Mouse (Mus musculus) T-helper 1 cell (primary cell): ENCODE measurements at regions not wholly inside any gene's neighbourhood (a gene's known extent, or its start where the extent isn't known, plus 50 kb on each side); places are given as distances from the start of the nearest gene placed in this dataset.

Experiments
- in situ Hi-C: fragments of 300-600 bp; cut with MboI, MseI; formaldehyde crosslinking; loops from one replicate; pipeline ENCODE4 v1.15.1; 2025; ENCODE audit warnings: high pct_unique_total_duplicates

DNA sequence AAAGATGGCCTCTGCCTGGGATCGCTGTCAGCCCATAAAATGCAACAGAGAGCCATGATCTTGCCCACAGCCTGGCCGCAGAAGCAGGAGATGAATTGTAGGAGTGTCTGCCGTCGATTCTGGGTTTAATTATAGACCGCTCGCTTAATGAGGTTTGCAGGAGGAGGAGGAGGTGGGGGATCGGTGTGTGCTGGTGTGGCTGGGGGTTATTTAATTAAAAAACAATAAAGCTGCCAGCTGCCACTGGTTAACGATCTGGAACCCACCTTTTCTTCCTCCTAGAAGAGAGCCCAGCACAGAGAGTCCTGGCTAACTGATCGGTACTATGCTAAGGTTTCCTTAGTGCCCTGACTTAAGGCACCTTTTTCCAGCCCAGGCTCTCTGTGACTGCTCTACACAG lies 231.4 kb upstream of the Pard3b start:
- in situ Hi-C loops = no loop called here

DNA sequence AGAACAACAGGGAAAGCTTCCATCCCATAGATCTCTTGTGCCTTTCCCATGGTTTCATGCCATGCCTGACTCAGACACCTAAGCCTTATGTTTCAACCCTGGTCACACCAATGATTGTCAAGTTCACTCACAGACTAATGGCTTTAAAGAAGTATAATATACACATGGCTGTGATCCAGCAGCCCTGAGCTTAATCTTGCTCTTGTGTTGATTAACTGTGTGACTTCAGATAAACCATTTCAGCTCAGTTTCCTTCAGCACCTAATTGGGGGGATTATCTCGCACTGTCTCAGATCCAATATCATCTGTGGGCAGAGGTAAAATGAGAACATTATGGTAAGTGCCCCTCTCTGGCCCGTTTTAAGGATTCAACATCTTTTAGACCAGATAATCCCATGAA lies 223.9 kb upstream of the Pard3b start:
- in situ Hi-C loops = no loop called here

DNA sequence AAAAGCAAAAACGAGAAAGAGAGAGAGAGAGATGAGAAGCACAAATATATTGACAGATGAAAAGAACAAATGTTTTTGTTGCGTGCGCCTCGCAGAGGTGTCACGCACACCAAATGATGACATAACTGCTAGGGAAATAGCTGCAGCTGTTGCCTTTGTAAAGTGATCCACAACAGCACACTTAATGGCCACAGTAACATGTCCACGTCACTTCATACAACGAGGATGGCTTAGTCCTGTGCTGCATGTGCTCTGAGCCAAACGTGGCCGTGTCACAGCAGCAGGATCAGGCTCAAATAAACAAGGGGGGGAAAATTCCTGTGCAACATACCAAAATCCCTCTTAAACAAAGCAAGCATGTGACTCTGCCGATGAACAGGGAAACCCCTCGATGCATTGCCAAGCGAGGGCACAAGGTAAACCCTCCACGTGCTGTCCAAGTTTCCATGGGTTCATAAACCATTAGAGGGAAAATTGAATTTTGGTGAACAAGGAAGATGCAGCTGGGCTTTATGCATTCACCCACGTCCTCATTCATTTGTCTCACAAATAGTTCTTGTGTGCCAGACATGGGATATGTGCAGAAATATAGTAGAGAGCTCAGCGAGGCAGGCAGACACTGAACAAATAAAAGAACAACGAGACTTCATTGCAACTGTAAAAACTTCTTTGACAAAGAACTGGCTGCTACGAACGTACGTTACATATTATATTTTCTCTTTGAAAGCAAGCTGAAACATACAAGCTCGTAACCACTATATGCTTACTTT lies 223.0 kb upstream of the Pard3b start:
- in situ Hi-C loops = no loop called here

DNA sequence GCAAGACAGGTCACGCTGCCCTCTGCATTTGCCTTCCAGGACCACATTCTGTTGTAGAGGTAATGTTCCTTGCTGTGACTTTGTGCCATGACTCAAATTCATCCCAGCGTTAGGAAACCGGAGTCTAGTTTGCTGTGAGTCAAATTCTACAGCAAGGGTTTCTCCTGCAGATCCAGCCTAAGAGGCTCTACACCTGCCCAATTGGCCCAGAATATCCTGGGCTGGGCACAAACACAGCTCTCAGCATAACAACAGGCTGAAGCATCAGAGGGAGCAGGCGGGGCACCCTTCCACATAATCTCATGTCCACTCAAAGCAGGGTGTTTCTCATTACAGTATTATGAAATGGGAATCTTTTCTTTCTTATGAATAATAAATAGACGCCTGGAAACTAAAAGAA lies 220.2 kb upstream of the Pard3b start:
- in situ Hi-C loops = no loop called here

DNA sequence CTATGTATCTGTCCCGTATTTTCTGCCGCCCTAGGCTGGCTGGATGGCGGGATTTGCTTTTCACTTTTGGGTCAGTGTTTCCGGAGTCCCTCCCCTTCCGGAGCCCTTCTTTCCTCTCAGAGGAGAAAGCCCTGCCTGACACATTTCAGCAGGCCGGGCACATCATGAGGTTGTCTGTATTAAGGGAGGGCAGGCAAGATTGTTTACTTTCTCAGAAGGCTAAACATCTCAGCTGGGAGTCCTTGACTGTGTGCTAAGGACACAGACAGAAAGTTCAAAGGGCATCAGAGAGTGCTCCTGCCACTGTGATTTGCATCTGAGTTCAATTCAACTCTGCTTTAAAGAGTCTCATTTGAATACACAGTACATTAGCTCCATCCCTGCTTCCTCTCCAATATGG lies 218.8 kb upstream of the Pard3b start:
- in situ Hi-C loops = no loop called here

DNA sequence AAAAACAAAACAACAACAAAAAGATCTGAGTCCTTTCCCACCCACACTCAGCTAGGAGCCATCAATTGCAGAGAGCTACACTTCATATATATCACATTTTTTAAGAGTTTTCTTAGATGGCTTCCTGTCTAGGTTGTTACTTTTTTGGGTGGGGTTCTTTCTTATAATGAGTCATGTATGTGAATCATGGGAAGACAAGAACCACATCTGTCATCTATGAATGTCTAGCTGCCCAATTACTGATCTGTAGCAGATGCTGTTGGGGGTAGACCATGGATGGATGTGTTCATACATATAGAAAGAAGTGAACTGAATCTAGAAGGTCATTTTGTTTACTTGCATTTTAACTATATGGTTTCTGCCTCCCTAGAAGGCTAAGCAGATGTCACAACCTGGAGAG lies 215.4 kb upstream of the Pard3b start:
- in situ Hi-C loops = no loop called here

DNA sequence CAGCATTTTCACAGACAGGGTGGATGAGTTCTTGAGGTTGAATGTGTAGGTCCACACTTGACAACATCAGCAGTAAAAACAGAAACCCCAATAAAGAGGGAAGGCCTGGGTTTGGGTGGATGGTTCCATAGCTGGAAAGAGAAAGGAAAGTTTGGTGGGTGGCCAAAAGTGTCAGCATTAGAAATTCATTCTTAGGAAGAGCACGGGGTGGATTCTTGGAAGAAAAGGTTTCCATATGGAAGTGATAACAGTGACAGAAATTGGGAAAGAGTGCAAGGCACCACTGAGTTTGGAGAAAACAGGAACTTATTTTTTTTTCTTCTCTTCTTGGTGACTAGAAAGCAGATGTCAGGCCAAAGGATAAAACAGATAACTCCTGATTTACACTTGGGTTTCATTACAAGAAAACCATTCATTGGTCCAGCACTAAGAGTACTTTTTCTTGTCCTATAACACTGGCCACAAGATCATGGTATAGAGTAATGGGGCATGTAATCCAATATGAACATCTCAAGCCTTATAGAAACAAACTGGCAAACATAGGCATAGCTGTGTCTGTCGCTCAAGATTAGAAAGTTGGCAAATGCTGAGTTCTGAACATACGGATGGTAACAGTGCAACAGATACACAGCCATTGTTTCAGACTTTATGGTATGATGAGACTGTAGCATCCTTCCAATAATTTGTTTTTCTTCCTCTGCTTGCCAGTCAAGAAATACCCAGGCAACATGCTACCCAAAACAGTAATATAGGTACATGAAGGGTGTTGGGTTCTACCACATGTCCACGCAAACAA lies 209.7 kb upstream of the Pard3b start:
- in situ Hi-C loops = no loop called here

DNA sequence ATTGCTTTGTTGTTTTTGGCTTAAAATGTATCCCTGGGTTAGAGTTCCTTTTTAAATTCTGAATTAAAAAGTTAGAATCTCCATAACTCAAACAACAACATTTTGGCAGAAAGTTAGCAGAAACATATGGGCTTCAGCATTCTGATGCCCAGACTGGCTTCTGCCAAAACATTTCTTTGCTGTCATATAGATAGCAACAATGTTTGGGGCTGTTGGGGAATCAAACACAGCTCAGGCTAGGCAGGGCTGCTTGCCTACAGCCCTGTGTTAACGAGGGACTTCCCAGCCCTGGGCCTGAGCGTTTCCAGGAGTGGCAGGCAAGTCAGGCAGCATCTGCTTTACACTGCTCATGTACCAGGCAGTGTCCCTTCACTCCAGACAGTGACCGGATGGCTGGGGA lies 201.0 kb upstream of the Pard3b start:
- in situ Hi-C loops = no loop called here

DNA sequence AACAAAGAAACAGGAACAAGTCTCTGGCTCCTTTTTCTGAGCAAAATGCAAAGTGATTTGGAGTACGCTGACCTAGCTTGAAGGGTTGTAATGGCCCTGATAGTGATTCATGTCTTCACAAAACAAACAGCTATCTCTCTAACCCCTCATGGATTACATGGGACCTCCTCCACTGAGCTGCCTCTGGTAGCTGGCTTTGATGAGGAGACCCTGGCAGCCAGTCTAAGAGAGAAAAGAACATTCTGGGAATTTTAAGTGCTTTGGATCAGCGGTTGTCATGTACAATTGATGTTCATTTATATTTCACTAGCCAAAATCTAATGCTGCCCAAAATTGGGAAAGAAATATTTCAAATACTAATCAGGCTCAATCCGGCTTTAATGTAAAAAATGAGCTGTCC lies 177.2 kb upstream of the Pard3b start:
- in situ Hi-C loops = no loop called here

DNA sequence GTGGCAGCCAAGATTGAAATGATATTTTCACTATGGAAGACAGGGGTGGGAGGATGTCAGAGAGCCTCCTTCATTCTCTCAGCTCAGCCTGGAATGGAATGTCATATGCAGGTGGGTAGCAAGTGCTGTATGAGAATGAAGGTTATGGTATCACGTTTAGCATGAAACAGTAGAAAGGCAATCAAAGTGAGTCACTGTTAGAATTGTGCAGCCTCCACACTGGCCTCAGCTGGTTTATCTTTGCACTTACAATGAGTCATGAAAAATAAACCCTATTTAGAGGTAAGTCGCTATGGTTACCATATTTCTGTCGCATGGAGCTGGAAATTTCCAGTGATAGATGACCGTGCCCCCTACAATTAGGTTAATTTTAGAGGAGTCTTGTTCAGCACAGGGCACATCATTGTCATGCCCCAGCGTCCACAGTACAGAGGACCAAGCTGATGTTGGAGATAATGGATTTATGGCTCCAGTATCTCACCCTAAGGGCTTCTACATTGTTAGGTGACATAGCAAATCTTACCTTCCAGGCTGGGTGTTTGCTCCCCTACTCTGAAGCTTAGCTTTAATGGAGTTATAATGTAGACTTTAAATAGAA lies 167.9 kb upstream of the Pard3b start:
- in situ Hi-C loops = no loop called here

DNA sequence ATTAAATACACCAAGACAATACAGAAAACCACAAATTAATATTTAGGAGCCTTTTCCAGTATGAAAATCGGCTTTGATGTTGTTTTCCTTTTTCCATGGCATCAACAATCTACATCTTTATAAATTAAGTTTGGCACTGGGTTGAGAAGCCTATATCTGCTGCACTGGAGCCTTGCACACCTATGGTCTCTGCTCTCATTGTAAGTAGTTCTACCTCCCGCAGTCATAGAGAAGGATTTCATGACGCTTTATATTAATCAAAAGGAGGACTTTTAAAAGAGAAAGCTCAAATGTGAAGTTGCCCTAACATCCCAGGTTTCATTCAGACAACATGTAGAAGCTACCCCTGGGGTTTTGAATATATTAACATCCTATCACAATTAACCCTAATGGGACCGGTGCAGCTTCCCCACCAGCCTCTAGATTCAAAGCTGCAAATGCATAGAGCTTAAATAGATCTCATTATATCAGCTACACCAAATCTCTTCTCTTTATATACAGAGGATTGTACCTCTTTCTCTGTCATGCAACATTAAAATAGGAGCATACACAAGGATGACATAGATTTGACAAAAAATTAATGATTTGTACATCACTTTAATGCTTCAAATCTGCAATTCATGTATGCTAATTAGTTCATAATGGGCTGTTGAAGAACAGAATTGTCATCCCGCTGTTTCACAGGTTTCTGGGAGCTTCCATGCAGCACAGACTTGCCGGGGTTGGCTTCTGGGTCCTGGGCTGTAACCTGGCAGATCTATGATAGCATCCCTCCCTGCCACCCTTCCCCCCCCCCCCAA lies 166.6 kb upstream of the Pard3b start:
- in situ Hi-C loops = no loop called here

DNA sequence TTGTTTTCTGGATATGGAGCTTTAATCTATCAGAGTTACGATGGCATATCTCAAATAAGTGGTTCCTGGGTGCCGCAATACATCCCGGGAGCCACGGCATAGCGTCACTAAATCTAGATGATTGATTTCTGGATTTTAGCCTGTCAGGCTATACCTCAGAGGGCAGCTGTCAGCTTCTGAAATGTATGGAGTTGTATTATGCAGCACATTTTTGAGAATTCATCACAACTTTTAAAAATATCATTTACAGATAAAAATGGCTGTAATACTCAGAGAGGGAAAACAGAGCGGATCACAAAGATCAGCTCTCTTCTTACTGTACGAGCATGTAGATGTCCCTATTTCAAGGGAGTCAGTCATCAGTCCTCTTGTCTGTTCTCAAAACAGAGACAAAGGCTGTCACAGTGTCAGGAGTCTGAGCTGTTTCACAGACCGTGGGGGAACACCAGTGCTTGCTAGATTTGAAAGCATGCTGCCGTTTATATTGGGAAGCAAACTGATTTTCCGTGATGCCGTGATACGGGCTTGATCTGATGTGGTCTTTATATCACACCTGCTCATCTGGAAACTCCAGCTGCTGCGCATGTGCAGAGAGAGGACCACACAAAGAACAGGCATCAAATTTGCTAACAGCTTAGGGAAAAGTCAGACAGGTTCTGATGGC lies 165.9 kb upstream of the Pard3b start:
- in situ Hi-C loops = no loop called here

DNA sequence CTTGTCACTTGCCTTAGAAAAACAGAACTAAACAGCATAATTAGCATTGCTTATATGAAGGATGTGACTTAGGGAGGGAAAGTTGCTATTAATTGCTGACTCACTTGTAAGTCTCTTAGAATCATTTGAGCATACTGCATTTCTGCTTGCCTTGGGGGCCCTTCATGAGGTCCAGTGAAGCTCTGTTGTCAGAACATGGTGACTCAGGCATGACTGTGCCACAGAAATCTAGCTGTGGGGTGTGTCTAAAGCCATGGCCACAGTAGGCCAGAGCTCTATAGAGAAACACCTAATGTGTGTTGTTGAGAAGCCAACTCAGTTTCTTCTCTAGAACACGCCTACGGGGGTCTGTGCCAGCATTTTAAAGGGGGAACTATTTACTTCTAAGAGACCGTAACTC lies 153.2 kb upstream of the Pard3b start:
- in situ Hi-C loops = no loop called here

DNA sequence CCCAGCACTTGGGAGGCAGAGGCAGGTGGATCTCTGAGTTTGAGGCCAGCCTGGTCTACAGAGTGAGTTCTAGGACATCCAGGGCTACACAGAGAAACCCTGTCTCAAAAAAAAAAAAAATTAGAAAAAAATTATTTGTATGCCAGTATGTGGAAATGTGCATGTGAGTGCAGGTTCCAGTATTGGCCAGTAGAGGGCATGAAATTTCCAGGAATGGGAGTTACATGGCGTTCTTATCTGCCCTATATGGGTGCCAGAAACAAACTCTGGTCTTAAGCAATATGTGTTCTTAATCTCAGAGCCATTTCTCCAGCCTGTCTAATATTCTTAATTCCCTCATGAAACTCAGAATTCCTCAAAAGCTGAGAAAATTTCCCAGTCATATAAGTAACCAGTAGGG lies 113.7 kb upstream of the Pard3b start:
- in situ Hi-C loops = no loop called here

DNA sequence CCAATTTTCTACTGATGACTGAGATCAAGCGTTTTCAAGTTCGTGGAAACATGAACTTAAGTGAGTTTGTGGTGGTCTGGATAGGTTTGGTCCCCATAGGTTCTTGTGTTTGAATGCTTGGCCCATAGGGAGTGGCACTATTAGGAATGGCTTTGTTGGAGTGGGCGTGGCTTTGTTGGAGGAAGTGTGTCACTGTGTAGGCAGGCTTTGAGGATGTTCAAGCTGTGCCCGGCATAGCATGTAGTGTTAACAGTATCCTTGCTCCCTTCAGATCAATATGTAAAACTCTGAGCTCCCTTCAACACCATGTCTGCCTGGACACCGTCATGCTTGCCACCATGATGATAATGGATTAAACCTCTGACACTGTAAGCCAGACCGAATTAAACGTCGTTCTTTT lies 112.7 kb upstream of the Pard3b start:
- in situ Hi-C loops = no loop called here

DNA sequence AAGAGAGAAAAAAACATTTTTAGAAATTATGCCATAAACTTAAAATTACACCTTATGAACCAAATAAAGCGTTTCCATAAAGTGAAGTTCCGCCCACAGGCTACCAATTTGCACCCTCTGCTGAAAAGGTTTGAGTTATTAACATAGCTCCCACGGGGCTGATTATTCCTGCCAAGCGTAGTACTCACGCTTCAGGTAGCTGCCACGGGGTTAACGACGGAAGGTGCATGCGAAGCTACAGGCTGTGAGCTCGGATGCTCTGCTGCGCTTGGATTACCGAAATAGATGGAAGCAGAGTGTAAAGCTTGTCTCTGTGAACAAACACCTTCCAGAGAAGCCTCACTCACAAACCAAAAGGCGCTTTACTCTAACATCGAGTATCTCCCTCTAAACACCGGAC lies 109.9 kb upstream of the Pard3b start:
- in situ Hi-C loops = no loop called here

DNA sequence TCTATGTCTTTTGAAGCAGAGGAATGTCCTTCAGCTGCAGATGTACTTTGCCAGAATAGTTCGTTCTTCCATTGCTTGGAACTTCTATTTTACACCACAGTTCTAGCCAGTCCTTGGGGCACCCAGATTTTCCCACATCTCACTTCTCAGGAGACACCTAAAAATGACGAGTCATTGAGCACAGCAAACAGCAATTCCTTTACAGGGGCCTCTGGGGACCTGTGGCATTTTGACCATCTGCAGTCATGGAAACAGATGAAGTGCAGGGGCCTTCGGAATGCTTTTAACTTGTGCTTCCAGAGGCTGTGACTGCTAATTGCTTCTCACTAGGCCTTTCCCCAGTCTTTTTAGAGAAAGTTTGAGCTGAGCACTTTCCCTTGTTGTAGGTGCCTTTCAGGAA lies 108.5 kb upstream of the Pard3b start:
- in situ Hi-C loops = no loop called here

DNA sequence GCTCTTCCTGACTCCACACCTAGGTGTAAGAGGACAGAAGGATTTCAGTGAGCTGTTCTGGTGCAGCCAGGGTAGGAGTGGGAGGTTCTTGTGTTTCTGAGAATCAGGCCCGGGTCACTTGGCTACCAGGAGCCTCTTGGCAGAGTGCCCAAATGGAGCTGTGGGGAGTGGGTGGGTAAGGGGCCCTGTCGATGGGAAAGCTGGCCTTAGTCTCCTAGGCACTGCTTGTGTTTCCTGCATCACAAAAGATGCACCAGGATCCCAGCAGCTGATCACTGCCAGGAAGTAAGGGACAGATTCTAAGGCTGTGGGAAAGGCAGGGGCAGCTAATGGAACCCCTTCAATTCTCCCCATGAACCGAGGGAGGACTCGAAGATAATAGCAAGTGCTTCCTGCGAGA lies 107.1 kb upstream of the Pard3b start:
- in situ Hi-C loops = no loop called here

DNA sequence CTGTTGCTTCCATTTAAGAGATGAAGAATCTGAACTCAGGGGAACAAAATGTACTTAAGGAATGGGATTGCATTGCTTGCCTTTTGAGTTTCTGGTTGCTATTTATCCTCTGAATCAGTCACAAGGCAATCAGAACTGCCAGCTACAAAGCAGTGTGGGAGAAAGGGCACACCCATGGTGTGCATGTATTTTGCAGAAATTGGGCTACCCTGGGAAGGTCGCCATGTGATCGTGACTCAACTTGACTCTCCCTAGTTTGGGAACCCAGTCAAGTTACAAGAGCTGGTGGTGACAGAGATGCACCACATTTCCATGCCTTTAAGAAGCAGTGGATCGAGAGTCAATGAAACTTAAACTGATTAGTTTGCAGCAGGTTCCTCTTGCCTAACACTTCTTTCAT lies 98.5 kb upstream of the Pard3b start:
- in situ Hi-C loops = no loop called here

DNA sequence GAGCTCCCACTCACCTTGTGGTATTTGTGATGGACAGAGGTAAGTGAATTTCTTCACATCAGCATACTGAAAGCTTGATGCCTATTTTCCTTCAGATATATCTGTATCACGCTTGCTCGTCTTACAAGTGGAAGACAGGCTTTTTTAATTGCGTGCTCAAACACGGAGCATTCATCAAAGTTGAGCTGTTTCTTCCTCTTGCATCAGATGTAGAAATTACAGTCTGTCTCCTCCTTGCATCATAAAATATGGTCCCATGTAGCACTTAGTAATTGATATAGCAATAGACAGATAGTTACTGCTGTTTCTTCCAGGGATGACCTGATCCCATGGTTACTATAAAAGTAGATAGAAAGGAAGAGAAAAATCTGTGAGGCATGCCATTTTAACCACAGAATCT lies 97.5 kb upstream of the Pard3b start:
- in situ Hi-C loops = no loop called here
